Mouse (Mus musculus) heart, postnatal 0 days (tissue): ENCODE data around the gene Mettl7a1.

ENCODE experiments used
- CTCF ChIP-seq: IDR thresholded peaks from 2 replicates; pipeline ENCODE4 v1.5.1; 2016; ENCODE audit warnings: antibody characterized with exemption, control low read depth, low read depth
- EP300 ChIP-seq: IDR thresholded peaks from 2 replicates; pipeline ENCODE4 v1.6.1; 2016; ENCODE audit warnings: antibody characterized with exemption, low read depth

DNA sequence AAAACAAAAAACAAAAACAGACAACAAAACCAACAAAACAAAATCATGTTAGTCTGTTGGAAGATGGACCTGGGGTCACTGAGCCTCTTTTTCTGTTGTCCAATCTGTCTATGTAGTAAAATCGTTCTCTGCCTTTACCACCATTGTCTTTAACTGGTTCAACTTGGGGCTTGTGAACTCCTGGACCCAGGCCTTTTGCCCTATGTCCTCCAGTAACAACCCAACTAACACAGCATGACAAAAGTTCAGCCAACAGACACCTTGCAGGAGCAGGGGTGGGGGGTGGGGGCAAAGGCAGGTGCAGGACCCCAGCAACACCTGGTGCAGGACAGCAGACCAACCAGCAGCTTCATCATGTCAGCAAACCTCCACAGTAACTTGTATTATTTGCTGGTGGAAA lies 15.9 kb downstream of the Mettl7a1 start:
- TF ChIP-seq CTCF (no peak), EP300 (no peak)
